ENCODE assay signal across 9 mouse cellular contexts in genomic region chr6:88980112-88980511, GRCm38 (mm10).
A peak's percentile ranks its signal among the peaks of the same experiment; 100 is the strongest.
DNase-seq lines count a peak whose midpoint lies in the region; ATAC-seq and TF ChIP-seq lines count a peak whose summit lies in the region.
"Had no signal": no experiment of that assay in that cellular context is flagged by ENCODE, and none has a peak within 500 bp of the region (broad histone marks: within the 10 kb centered on the region; RNA-seq: fewer than 3 reads in every experiment).

No protein-coding gene starts in this region.

- 9% methylated on average over 8 of the region's 8 CpGs for WGBS in heart, adult 2 months
- 12% methylated on average over 8 of the region's 8 CpGs for WGBS in heart, embryonic 12.5 days

- H3K27ac ChIP-seq in heart, adult 2 months, result no peak overlapping the region
- H3K27ac ChIP-seq in heart, embryonic 12.5 days (ENCODE audit: poor library complexity, severe bottlenecking), result no peak overlapping the region
- H3K27ac ChIP-seq in embryonic fibroblast, embryonic 13.5 days (ENCODE audit: insufficient read depth, low read length), result no peak overlapping the region
- H3K27ac ChIP-seq in layer of hippocampus, adult 2 months, result no peak overlapping the region

- no peaks in the 10 kb centered on the region for H3K4me1 ChIP-seq in heart, adult 2 months (ENCODE audit: control insufficient read depth, insufficient read depth, low read length)
- H3K4me1 ChIP-seq in heart, embryonic 12.5 days (replicated peaks), result peaks cover 13% of the 10 kb centered on the region
- 0 out of 2 replicates have a peak, but pooled peaks cover 2% of the 10 kb centered on the region for H3K4me1 ChIP-seq in embryonic fibroblast, embryonic 13.5 days (ENCODE audit: control insufficient read depth, insufficient read depth, low read length)

- H3K4me3 ChIP-seq in heart, adult 2 months, result no peak overlapping the region
- H3K4me3 ChIP-seq in heart, embryonic 12.5 days, result no peak overlapping the region
- H3K4me3 ChIP-seq in embryonic fibroblast, embryonic 13.5 days (ENCODE audit: insufficient read depth, low read length), result no peak overlapping the region
- H3K4me3 ChIP-seq in layer of hippocampus, adult 2 months, result no peak overlapping the region

- no peak overlapping the region for H3K9ac ChIP-seq in heart, adult 2 months (ENCODE audit: low read depth, low read length)
- no peak overlapping the region for H3K9ac ChIP-seq in heart, embryonic 12.5 days

- no peak overlapping the region for H3K4me2 ChIP-seq in heart, embryonic 12.5 days

- no peak for TF ChIP-seq POLR2A in heart, adult 2 months (IDR thresholded peaks at IDR 0.05; ENCODE audit: insufficient read depth, low read depth, low read length)
- no peak for TF ChIP-seq POLR2A in embryonic fibroblast, embryonic 13.5 days (IDR thresholded peaks at IDR 0.05; ENCODE audit: low read depth, low read length)

- ATAC-seq in heart, embryonic 12.5 days (ENCODE audit: insufficient number of reproducible peaks, low FRiP score), result no peak
- peak; percentile 75 for ATAC-seq in megakaryocyte progenitor cell, adult 5-6 weeks (replicated peaks; ENCODE audit: poor library complexity)
- ATAC-seq: Patski had no signal

- H3K79me2 ChIP-seq in heart, adult 2 months (replicated peaks; ENCODE audit: control insufficient read depth, insufficient read depth, low read length), result no peaks in the 10 kb centered on the region

- 0 out of 2 replicates have a peak, but pooled peaks cover 1% of the 10 kb centered on the region for H3K27me3 ChIP-seq in heart, adult 2 months (ENCODE audit: control insufficient read depth, insufficient read depth, low read length)
- peaks cover 33% of the 10 kb centered on the region for H3K27me3 ChIP-seq in heart, embryonic 12.5 days (replicated peaks)
- H3K27me3 ChIP-seq: Patski had no signal

- peak; percentile 70 for TF ChIP-seq CTCF in heart, adult 2 months (IDR thresholded peaks at IDR 0.05)
- TF ChIP-seq CTCF in embryonic fibroblast, embryonic 13.5 days (IDR thresholded peaks at IDR 0.05; ENCODE audit: borderline replicate concordance, insufficient read depth, low read length), result peak; percentile 47
- peak; percentile 84 for TF ChIP-seq CTCF in layer of hippocampus, adult 2 months (conservative IDR thresholded peaks at IDR 0.05)

- TF ChIP-seq EP300 in heart, adult 2 months (IDR thresholded peaks at IDR 0.05; ENCODE audit: insufficient read depth, low read depth, low read length), result no peak

- peak; percentile 39 to 52 for DNase-seq in heart, adult 2 months
- DNase-seq in adrenal gland, postnatal 14 days, result peak; percentile 80
- DNase-seq in heart, postnatal 4 days, result peak; percentile 70
- DNase-seq in layer of hippocampus, adult 2 months (ENCODE audit: low spot score in 2 of 2), result peak; percentile 71 to 75
- peak; percentile 48 to 54 for DNase-seq in right cerebral cortex, postnatal 36 days (ENCODE audit: low spot score in 2 of 2)

- no peaks in the 10 kb centered on the region for H3K9me3 ChIP-seq in heart, embryonic 12.5 days (replicated peaks)

- no peaks in the 10 kb centered on the region for H3K36me3 ChIP-seq in heart, adult 2 months (ENCODE audit: control insufficient read depth, insufficient read depth, low read length)
- H3K36me3 ChIP-seq in heart, embryonic 12.5 days, result no peaks in the 10 kb centered on the region

- intact Hi-C loops in heart, adult 2 months (cut with DNase I), result loop anchor here (2.0 kb wide), 1 partner anchor 573 kb away; no protein-coding TSS in a partner anchor
